Mouse (Mus musculus) layer of hippocampus, postnatal 10 days (tissue): ENCODE data around the gene Fam89b. TPM values are rescaled to one million over a fixed set of nuclear protein-coding genes. Genes with fewer than 3 reads are reported as not detected.
A peak's percentile ranks its signal among the peaks of the same experiment; 100 is the strongest.

Source experiments
- DNase-seq, 2 experiments: peaks; one replicate each; pipeline ENCODE4 v3.0.0; 2021; ENCODE audit warnings: low spot score in 2 of 2
- total RNA-seq, 2 experiments: library from RNA; stranded (reverse); gene quantifications; 2 replicates each; pipeline ENCODE4 v1.2.3; 2021

The Fam89b gene
- total RNA-seq, 2 experiments from 2014 or later, result 44.4 to 46.5 TPM

DNA sequence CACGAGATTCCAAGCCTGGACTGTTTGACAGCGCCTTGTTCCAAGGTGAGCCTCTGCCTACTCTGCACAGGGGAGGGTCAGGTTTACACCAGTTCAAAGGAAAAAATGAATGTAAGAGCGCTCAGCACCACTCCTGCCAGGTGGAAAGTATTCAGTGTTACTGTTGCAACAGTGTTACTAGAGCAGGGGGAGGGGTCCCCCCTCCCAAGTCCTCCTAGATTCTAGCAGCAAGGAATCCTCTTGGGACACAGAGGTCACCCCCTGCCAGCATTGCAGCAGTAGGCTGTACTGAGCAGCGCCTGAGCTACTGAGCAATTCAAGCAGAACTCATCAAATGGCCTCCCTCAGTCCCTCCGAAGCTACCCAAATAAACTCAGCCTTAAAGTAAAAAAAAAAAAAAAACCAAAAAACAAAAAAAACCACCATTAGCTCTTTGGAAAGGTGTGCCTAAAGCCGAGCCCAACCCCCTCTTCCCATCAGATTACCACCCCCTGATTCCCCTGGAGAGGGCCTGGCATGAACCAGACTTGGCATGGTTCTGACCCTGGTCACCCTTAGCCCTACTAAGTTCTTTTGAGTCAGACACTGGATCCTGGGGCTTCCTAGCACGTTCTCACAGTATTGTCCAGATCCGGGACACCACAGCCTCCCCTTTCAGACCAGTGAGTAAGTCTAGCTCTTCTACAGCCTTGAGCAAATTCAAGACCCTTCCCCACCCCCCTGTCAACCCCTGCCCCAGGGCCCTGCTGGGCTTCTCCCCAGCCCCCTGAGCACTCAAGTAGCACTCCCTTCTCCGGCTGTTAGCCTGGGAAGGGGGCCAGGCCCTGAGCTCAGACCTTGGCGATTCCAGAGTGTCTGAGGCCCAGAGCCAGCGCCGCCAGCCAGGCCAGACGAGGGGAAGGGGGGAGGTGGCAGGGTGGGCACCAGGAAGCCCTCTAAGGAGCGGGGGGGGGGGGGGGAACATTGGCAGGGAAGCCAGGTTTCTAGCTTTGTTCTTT is 11.2 kb upstream of the Fam89b start, which contains the start of gene Ltbp3:
Gene Ltbp3, plus strand, starts transcription at position 585 of the 998 bp plus-strand sequence.
- DNase-seq, result peak; percentile 73 to 80

DNA sequence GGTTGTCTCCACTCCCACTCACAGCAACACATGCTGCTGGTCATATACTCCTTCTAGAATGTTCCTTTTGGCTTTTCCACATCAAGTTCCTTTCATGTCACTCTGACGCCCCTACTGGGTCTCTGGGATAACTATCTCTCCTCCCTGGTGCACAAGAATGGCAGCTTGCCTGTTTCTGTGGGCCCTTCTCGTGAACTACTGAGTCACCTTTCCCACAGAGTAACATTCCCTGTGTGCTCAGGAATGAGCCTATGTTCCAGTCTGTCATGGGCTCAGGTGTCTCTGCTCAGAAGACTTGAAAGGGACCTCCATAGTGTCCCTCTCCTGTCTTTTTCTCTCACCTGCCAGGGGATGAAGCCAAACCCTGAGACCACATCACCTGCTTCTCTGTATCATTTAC is 10.0 kb upstream of the Fam89b start:
- DNase-seq, result no peak

DNA sequence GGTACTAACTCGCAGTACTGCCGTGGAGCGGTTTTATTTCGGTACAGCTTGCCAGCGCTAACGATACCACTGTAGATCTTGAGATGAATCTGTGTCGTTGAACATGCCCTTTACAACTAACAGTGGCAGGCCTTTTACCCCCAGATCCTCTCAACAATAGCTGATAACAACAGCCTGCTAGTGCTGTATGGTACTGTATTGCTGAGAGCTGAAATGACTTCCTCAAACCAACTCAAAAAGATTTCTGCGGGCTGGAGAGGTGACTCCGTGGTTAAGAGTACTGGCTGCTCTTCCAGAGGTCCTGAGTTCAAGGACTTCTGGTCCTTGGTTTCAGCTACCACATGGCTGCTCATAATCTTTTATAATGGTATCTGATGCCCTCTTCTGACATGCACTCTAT is 4.9 kb upstream of the Fam89b start:
- no peak for DNase-seq

- peak; percentile 92 to 93 for DNase-seq
Observed at GRCm38 (mm10) chr19:5731264-5731978, 2.0 kb upstream of the Fam89b start.

GRCm38 (mm10) chr19:5730314-5731186 is 1.1 kb upstream of the Fam89b start:
- DNase-seq, result no peak

DNA sequence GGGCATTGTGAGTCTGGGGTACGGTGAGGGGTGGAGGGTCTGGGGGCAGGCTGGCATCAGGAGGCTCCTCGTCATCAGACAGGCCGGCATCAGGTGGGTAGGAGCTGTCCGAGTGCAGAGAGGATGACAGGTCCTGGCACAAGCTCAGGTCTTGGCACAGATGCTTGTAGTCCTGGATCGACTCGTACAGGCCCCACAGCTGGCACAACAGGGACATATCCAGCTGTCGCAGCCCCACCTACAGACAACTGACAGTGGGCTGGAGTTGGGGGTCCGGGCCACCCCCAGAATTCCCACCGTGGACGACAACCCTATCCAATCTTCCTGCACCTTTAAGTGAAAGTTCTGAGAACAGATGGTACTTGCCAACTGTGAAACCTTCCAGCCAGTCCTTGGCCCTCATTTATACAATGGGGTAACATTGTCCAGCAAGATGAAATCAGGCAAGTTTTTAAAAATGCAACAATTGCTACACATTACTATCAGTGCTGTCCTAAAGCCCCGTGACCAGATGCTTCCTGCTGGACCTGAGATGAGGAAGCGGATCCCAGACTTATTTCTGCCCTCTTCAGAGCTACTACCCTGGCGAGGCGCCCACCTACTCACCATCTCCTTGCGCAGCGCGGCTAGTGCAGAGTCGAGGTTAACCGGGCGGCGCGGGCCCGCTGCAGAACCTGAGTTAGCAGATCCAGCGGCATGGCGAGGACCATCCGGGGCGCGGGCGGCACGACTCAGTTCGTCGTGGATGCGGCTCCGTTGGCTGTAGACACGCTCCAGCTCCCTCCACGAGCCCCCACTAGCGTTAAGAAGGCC is 616 bp downstream of the Fam89b start:
- peak; percentile 70 to 75 for DNase-seq

DNA sequence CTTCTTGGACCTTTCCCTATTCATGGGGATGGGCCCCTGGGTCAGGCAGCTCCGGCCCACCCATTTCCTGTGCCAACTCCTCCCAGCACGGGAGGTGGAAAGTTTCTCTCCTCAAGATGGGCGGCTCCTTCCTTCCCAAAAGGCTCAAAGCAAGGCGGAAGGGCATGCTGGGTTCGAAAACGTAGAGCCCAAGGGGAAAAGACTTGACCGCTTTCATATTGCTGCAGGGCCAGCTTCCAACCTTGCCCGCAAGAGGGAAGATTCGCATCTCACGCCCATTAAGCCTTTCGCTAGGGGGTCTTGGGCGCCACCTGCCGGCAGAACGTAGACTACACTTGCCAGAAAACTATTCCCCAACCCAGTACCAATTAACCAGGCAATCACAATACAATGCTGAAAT is 1.8 kb downstream of the Fam89b start:
- DNase-seq, result peak; percentile 94 to 95

GRCm38 (mm10) chr19:5726961-5727578 is 2.4 kb downstream of the Fam89b start:
- DNase-seq, result no peak

- peak in 1 of 2 experiments; percentile 45 for DNase-seq
Observed at GRCm38 (mm10) chr19:5725767-5726515, 3.5 kb downstream of the Fam89b start, which contains the start of gene Ehbp1l1. TSS of gene Ehbp1l1 (minus strand) at chr19:5726317.

GRCm38 (mm10) chr19:5725029-5725707 is 4.3 kb downstream of the Fam89b start:
- DNase-seq, result no peak

- DNase-seq, result no peak
Observed at GRCm38 (mm10) chr19:5724549-5724941, 4.9 kb downstream of the Fam89b start.

- DNase-seq, result no peak
Observed at GRCm38 (mm10) chr19:5723934-5724548, 5.4 kb downstream of the Fam89b start.

DNA sequence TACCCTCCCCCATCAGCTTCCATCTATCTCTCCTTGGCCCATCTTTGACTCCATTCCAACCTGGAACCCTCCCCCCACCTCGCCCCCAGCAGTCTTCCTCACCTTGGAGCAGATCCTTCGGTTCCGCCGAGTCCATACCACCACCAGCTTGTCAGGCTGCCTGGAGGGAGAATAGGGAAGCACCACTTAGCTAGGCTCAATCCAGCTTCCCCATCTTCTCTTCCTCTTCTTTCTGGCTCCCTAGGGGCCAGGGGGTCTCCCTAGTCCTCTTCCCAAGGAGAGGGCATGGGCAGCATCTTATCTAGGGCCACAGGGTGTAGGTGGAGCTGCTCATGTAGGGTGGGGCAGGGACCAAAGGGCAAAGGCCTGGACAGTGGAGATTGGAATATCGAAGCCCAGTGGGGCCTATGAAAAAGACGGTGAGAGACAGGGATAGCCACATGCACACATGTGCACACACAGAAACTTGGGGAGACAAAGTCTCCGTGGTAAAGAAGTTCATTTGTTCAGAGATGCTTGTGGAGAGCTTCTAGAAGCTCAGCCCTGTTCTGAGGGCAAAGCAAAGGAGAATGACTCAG is 6.5 kb downstream of the Fam89b start:
- no peak for DNase-seq

GRCm38 (mm10) chr19:5721233-5721632 is 8.2 kb downstream of the Fam89b start:
- DNase-seq, result no peak

DNA sequence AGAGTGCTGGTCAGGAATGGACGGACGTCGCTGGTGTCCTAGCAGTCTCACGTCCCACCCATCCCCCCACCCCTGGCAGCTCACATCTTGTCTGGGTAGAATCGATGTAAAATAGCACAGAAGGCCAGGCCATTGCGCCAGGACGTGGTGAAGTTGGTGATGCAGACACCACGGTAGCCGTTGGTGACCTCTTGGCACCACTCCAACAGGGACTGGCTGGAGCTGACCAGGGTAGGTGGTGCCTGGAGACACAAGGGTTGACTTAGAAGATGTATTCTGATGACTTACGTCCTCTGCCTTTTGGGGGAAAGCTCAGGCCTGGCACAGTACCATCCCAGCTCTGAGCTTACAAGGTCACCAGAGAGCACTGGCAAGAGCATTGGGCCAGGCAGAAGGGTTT is 12.5 kb downstream of the Fam89b start:
- no peak for DNase-seq

DNA sequence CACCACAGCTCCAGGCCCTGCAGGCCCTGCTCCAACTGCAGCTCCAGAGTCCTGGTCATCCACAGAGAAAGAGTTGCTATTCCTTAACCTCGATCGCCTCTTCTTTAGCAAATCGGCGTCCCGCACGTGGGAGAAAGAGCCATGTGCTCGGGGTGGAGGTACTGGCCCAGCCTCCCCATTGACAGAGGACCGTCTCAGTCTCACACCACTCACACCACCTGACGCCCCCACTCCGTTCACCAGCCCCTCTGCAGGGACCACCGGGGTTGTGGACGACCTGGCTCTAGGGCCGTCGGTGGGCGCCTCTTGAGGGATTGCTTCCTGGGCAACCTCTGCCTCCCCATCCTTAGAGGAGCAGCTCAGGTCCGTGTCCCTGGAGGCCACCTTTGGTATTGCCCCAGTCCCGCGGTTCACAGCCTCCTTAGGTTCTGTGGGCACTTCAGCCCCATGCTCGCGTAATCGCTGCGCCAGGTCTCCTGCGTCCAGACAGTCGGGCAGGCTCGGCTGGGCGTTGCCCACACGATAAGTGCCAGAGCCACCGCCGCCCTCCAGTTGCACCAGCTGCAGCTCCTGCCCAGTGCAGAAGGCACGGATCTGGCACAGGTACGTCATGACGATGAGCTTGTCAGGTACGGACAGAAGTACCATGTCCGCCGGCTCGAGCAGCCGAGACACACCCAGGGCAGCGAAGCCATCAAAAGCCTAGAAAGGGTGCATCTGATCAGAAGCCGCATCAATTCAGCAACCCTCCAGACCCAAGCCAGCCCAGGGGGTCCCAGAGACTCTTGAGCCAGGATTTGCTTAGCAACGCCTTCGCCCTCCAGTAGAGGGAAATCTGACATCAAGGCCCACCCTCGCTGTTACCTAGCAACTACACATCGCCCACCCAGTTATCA is 13.4 kb downstream of the Fam89b start:
- peak; percentile 54 to 64 for DNase-seq
